Mouse (Mus musculus): ENCODE measurements around the gene Pycr2. TPM values are rescaled to one million over a fixed set of nuclear protein-coding genes. Genes with fewer than 3 reads are reported as not detected.
"Not testable (repeated sequence)": the region's sequence is repeated elsewhere in the genome, so short reads cannot be mapped to it uniquely, and the experiment has no call there.

Pycr2 gene
- polyA plus RNA-seq, 1 experiment from 2014 or later = 56.5 TPM

DNA sequence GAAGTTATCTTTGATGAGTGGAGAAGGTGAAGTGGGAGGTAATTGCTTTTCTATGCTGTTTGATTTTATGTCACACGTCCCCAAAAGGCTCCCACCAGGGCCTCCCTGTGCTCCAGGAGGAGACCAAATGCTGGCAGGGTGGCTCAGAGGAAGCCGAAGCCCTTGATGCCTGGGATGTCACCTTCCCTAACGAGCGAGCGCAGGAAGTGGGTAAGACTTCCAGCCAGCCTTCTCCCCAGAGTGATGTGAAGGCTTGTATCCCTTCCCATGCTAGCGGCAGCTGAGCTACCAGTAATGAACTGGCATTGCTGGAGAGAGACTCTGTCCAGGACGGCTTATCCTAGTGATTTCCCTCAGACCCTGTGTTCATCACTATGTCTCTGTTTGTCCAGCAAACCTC, 20.4 kb upstream of the Pycr2 start:
- 19% methylated on average over 7 of the region's 7 CpGs for WGBS
- Histone ChIP-seq H3K9ac (peak overlapping the region; percentile 57; the same call in 1 of the 2 replicates), H3K27ac (replicated peaks) (no peak overlapping the region), H3K9me3 (no peaks in the 10 kb centered on the region), H3K4me3 (no peak overlapping the region), H3K27me3 (replicated peaks) (0 out of 2 replicates have a peak, but pooled peaks cover 5% of the 10 kb centered on the region), H3K4me1 (peaks cover 22% of the 10 kb centered on the region), H3K36me3 (no peaks in the 10 kb centered on the region), H3K4me2 (no peak overlapping the region)
- no peak for ATAC-seq (ENCODE audit: extremely low read depth, insufficient number of reproducible peaks, low FRiP score, low TSS enrichment)

DNA sequence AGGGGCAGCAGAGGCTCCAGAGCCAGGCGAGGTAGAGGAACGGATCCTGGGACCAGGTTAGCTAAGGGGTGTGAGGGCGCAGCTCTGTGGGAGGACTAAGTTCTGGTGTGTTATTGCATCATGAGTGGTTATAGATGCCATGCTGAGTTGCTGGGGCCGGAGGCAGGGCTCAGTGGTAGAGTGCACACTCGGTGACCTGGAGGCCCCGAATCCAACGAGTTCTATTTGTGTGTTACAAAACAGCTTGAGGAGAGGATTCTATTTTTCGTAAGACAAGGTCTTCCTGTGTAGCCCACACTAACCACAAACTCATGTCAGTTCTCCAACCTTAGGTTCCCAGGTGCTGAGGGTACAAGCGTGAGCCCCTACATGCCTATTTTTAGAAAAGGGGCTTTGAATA, 19.6 kb upstream of the Pycr2 start:
- H3K27ac ChIP-seq (replicated peaks) = no peak overlapping the region
- H3K36me3 ChIP-seq = no peaks in the 10 kb centered on the region
- no peak overlapping the region for H3K4me2 ChIP-seq
- 56% methylated on average over 9 of the region's 9 CpGs for WGBS
- no peak overlapping the region for H3K4me3 ChIP-seq
- peaks cover 28% of the 10 kb centered on the region for H3K4me1 ChIP-seq
- no peak for ATAC-seq (ENCODE audit: extremely low read depth, insufficient number of reproducible peaks, low FRiP score, low TSS enrichment)
- no peak overlapping the region for H3K9ac ChIP-seq
- no peaks in the 10 kb centered on the region for H3K9me3 ChIP-seq
- 0 out of 2 replicates have a peak, but pooled peaks cover 5% of the 10 kb centered on the region for H3K27me3 ChIP-seq (replicated peaks)

DNA sequence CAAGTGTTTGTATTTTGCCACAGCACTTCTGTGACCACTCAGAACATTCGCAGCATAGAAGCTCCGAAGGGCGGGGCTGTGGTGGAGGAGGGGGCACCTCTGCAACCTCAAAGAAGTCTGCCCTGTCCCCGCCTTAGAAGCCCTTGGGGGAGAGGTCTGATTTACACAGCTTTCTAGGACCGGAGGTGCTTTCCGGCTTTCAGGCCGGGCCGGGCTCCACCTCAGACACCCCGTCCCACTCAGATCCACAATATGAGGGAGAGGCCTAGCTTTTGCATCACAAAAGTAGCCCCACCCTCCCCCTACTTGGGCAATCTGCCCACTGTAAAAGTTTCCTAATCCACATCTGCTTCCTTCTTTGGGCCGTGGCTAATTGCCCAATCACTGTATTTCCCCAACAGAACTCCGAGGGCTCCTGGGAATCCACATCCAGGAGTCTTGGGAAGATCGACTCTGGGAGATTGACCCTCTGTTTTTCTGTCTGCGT, 15.5 kb upstream of the Pycr2 start:
- WGBS = 8% methylated on average over 13 of the region's 13 CpGs
- peak; percentile 29; the same call in 1 of the 2 replicates for ATAC-seq (ENCODE audit: extremely low read depth, insufficient number of reproducible peaks, low FRiP score, low TSS enrichment)
- Histone ChIP-seq H3K4me1 (peaks cover 31% of the 10 kb centered on the region), H3K4me3 (0 out of 2 replicates have a peak overlapping the region, but pooled peaks have one; percentile 11), H3K4me2 (peak overlapping the region; percentile 44), H3K36me3 (no peaks in the 10 kb centered on the region), H3K9me3 (no peaks in the 10 kb centered on the region), H3K27ac (replicated peaks) (no peak overlapping the region), H3K9ac (peak overlapping the region; percentile 60), H3K27me3 (replicated peaks) (peaks cover 27% of the 10 kb centered on the region)

DNA sequence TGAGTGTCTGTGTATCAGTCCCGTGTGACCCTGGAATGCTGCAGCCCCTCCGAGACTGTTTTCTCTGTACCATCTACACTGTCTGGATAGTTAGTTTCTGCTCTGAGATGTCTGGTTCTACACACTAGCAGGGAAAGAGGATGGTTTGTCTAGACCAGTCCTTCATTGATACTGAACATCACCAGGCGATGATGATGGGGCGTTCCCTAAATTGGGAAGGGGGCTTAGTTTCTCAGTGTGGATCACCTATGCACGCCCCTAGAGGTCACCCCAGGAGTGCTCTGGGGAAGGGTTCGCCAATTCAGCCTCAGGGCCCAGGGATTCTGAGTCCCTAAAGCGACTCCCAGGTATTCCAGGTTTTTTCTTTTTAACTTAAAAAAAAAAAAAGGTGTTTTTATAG, 14.9 kb upstream of the Pycr2 start:
- H3K27me3 ChIP-seq (replicated peaks) = peaks cover 33% of the 10 kb centered on the region
- peaks cover 26% of the 10 kb centered on the region for H3K4me1 ChIP-seq
- H3K9ac ChIP-seq = peak overlapping the region; percentile 60
- H3K27ac ChIP-seq (replicated peaks) = no peak overlapping the region
- H3K4me2 ChIP-seq = peak overlapping the region; percentile 44
- no peak for ATAC-seq (ENCODE audit: extremely low read depth, insufficient number of reproducible peaks, low FRiP score, low TSS enrichment)
- no peaks in the 10 kb centered on the region for H3K36me3 ChIP-seq
- H3K9me3 ChIP-seq = no peaks in the 10 kb centered on the region
- WGBS = 40% methylated on average over 7 of the region's 7 CpGs
- no peak overlapping the region for H3K4me3 ChIP-seq

DNA sequence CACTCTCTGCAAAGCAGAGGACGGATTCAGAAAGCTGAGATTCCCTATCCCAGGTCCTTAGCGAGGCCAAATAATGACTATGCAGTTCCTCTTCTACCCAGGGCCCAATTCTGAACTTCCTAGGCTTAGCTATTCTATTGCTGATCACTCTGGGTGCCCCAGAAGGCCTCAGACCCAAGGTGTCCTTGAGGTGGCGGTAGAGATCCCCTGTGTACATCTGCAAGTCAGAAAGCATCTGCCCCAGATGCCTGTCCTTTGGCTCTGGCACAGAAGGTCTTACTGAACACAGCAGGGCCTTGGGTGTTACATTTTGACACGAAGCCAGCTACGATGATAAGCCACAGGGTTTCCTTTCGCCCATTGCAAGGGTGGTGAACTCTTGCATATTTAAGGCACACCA, 14.3 kb upstream of the Pycr2 start:
- Histone ChIP-seq H3K4me3 (no peak overlapping the region), H3K9me3 (no peaks in the 10 kb centered on the region), H3K4me1 (peaks cover 27% of the 10 kb centered on the region), H3K36me3 (no peaks in the 10 kb centered on the region), H3K27ac (replicated peaks) (no peak overlapping the region), H3K9ac (no peak overlapping the region), H3K4me2 (no peak overlapping the region), H3K27me3 (replicated peaks) (peaks cover 39% of the 10 kb centered on the region)
- no peak for ATAC-seq (ENCODE audit: extremely low read depth, insufficient number of reproducible peaks, low FRiP score, low TSS enrichment)
- 41% methylated on average over 6 of the region's 6 CpGs for WGBS

DNA sequence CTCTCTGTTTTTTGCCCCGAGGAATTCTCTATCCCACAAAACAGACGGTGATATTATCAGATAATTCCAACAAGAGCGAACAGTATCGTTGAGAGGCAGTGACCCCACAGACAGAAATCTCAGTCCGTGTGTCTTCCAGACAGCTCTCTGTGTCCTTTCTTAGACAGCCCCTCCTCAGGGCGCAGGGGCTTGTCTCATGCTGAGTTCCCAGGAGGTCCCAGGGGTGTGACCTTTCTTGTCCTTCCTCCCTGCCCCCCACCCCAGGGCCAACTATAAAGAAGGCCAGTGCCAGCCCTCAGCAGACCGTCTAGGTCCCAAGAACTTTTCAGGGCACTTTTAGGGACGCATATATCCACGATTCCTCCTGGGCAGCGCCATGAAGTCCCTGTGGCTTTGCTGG, 11.3 kb upstream of the Pycr2 start, which contains the start of gene Lefty2:
Gene Lefty2, plus strand, starts transcription at position 301 of the 400 bp plus-strand sequence.
- Histone ChIP-seq H3K4me2 (peak within 1 kb of the TSS; percentile 63; the same call in 1 of the 2 replicates), H3K27ac (replicated peaks) (no peak within 1 kb of the TSS), H3K36me3 (no peaks in the 10 kb centered on the region), H3K27me3 (replicated peaks) (peaks cover 53% of the 10 kb centered on the region), H3K9ac (no peak within 1 kb of the TSS), H3K4me3 (no peak within 1 kb of the TSS), H3K9me3 (no peaks in the 10 kb centered on the region), H3K4me1 (peaks cover 27% of the 10 kb centered on the region)
- WGBS = 35% methylated on average over 10 of the region's 10 CpGs
- no peak for ATAC-seq (ENCODE audit: extremely low read depth, insufficient number of reproducible peaks, low FRiP score, low TSS enrichment)

DNA sequence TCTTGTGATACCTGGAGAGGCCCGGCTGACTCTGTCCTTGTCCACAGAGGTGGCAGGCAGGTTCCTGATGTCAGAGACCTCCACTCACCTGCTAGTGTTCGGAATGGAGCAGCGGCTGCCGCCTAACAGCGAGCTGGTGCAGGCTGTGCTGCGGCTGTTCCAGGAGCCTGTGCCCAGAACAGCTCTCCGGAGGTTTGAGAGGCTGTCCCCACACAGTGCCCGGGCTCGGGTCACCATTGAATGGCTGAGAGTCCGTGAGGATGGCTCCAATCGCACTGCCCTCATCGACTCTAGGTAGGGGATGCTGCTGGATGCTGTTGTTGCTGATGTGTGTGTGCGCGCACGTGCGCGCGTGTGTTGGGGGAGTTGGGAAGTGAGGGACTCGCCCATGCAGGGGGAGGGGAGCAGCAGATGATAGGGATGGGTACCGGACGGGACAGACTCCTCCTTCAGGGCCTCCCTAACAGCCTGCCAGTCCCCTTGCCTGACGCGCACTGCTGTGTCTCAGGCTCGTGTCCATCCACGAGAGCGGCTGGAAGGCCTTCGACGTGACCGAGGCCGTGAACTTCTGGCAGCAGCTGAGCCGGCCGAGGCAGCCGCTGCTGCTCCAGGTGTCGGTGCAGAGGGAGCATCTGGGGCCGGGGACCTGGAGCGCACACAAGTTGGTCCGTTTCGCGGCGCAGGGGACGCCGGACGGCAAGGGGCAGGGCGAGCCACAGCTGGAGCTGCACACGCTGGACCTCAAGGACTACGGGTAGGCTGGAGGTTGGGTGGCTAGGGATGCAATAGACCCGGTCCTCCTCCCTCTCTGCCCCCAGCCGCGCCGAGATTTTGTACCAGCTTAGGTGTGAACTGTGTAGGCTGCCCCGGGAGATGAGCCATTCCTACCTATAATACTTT, 9.8 kb upstream of the Pycr2 start:
- Histone ChIP-seq H3K4me3 (peak overlapping the region; percentile 38), H3K27me3 (replicated peaks) (peaks cover 50% of the 10 kb centered on the region), H3K4me2 (peak overlapping the region; percentile 63), H3K4me1 (peaks cover 13% of the 10 kb centered on the region)
- not testable (repeated sequence) for H3K9ac ChIP-seq; H3K9me3 ChIP-seq; H3K27ac ChIP-seq (replicated peaks); H3K36me3 ChIP-seq; ATAC-seq (ENCODE audit: extremely low read depth, insufficient number of reproducible peaks, low FRiP score, low TSS enrichment)
- 4% methylated on average over 46 of the region's 51 CpGs for WGBS

DNA sequence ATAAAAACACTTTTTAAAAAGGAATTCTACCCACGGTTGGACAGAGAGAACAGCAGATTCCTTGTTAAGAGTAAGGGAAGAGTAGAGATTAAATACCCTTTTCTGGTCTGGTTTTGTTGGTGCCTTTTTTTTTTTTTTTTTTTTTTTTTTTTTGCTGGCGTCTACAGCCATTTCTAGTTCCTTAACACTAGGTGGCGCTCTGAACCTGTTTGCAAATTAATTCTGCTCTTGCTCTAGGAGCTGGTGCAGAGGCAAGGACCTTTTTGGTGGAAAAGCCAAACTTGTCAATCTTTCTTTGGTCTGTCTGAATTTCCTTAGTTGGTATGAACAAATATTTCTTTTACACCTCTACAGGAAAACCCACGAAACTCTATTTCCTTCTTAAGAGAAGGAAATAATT, 3.0 kb upstream of the Pycr2 start:
- H3K4me3 ChIP-seq = no peak overlapping the region
- H3K27me3 ChIP-seq (replicated peaks) = 0 out of 2 replicates have a peak, but pooled peaks cover 5% of the 10 kb centered on the region
- no peak overlapping the region for H3K4me2 ChIP-seq
- H3K4me1 ChIP-seq = peaks cover 20% of the 10 kb centered on the region
- ATAC-seq (ENCODE audit: extremely low read depth, insufficient number of reproducible peaks, low FRiP score, low TSS enrichment) = no peak
- H3K9me3 ChIP-seq = no peaks in the 10 kb centered on the region
- no peak overlapping the region for H3K27ac ChIP-seq (replicated peaks)
- H3K9ac ChIP-seq = 0 out of 2 replicates have a peak overlapping the region, but pooled peaks have one; percentile 24
- WGBS = 2% methylated on average over 4 of the region's 4 CpGs
- H3K36me3 ChIP-seq = peaks cover 6% of the 10 kb centered on the region

DNA sequence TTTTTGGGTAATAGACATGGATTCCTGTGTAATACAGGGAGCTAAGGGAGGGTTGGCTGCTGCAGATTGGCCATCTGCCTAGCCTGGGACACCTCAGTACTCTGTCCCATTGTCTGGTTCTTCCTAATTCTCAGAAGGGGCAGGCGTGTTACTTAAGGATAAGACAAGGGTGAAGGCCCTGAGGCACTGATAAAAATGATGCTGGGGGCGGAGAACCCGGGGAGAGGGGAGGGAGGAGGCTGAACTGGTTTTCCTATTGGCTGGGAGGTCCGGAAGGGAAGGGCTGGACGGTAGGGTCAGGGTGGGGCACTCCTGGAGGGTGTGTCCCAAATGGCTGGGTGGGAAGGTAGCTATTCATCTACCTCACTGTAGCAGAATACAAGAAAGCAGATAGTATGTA, 1.2 kb upstream of the Pycr2 start:
- H3K4me3 ChIP-seq = no peak overlapping the region
- 16% methylated on average over 5 of the region's 5 CpGs for WGBS
- 0 out of 2 replicates have a peak, but pooled peaks cover under 1% of the 10 kb centered on the region for H3K27me3 ChIP-seq (replicated peaks)
- ATAC-seq (ENCODE audit: extremely low read depth, insufficient number of reproducible peaks, low FRiP score, low TSS enrichment) = peak; percentile 51
- no peak overlapping the region for H3K9ac ChIP-seq
- H3K27ac ChIP-seq (replicated peaks) = no peak overlapping the region
- peaks cover 24% of the 10 kb centered on the region for H3K36me3 ChIP-seq
- peaks cover 20% of the 10 kb centered on the region for H3K4me1 ChIP-seq
- H3K9me3 ChIP-seq = no peaks in the 10 kb centered on the region
- H3K4me2 ChIP-seq = peak overlapping the region; percentile 96

DNA sequence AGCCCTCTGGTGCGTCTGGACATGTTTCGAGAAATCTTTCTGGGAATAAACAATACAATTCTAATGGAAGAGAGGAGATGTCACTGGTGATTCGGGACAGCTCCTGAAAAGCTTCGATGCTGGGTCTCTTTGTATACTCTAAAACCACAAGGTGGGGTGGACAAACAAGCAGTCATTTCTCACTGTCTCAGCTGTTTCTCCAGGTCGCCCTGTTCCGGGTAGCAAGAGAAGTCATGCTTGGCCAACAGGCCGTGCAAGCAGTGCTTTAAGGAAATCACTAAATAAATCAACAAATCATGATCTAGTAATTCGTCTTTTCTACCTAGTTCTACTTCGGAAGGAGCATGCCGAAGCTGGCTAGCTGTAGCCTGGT, 441 bp upstream of the Pycr2 start:
- ATAC-seq (ENCODE audit: extremely low read depth, insufficient number of reproducible peaks, low FRiP score, low TSS enrichment) = no peak
- H3K9me3 ChIP-seq = no peaks in the 10 kb centered on the region
- 33% methylated on average over 10 of the region's 10 CpGs for WGBS
- peak overlapping the region; percentile 82 for H3K27ac ChIP-seq (replicated peaks)
- H3K27me3 ChIP-seq (replicated peaks) = no peaks in the 10 kb centered on the region
- peak overlapping the region; percentile 94 for H3K4me3 ChIP-seq
- peak overlapping the region; percentile 96 for H3K4me2 ChIP-seq
- peak overlapping the region; percentile 95 for H3K9ac ChIP-seq
- H3K4me1 ChIP-seq = peaks cover 20% of the 10 kb centered on the region
- peaks cover 31% of the 10 kb centered on the region for H3K36me3 ChIP-seq

DNA sequence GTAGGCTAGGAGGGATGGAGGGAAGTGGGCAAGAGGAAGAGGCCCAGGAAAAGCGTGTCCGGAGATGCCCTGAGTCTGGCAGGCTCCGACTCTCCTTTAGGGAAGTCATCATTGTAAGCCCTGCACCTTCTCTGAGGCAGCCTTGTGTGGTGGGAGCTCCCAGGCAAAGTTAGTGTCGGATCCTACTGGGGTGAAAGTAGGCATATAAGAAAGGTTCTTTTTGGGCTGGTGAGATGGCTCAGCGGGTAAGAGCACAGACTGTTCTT, 655 bp downstream of the Pycr2 start:
- 3% methylated on average over 5 of the region's 5 CpGs for WGBS
- peak overlapping the region; percentile 84 for H3K27ac ChIP-seq (replicated peaks)
- peaks cover 36% of the 10 kb centered on the region for H3K36me3 ChIP-seq
- peaks cover 20% of the 10 kb centered on the region for H3K4me1 ChIP-seq
- H3K27me3 ChIP-seq (replicated peaks) = no peaks in the 10 kb centered on the region
- H3K4me2 ChIP-seq = peak overlapping the region; percentile 96
- H3K9ac ChIP-seq = peak overlapping the region; percentile 95
- H3K9me3 ChIP-seq = no peaks in the 10 kb centered on the region
- H3K4me3 ChIP-seq = peak overlapping the region; percentile 94
- no peak for ATAC-seq (ENCODE audit: extremely low read depth, insufficient number of reproducible peaks, low FRiP score, low TSS enrichment)

Data from heart, embryonic 13.5 days (tissue).